Mouse (Mus musculus): Measurements from ENCODE around the gene Mylk4.

GRCm38 (mm10) chr13:32699376-32699775 is 84.4 kb downstream of the Mylk4 start:
- TF ChIP-seq CTCF (IDR thresholded peaks at IDR 0.05; ENCODE audit: control insufficient read depth, insufficient read depth, low read length) (no peak), POLR2A (IDR thresholded peaks at IDR 0.05; ENCODE audit: borderline replicate concordance, control insufficient read depth, low read depth, low read length) (no peak)
